8 mouse cellular contexts compared by ENCODE assay signal in genomic region chr13:23369421-23369765, GRCm38 (mm10). TPM values are rescaled to one million over a fixed set of nuclear protein-coding genes. Genes with fewer than 3 reads are reported as not detected.
DNase-seq lines count a peak whose midpoint lies in the region; ATAC-seq and TF ChIP-seq lines count a peak whose summit lies in the region.

No protein-coding gene starts in this region.

- in situ Hi-C loops in CH12.LX (cut with MboI; ENCODE audit: low pct_ligation_motif_present, low pct_unique_long_range_greater_than_20kb, low sequenced_read_pairs): no loop called here

- dilution Hi-C loops in CH12.LX (cut with MboI; ENCODE audit: extremely low pct_ligation_motif_present, extremely low pct_unique_long_range_greater_than_20kb, low sequenced_read_pairs): no loop called here

- no peaks in the 10 kb centered on the region for H3K27me3 ChIP-seq in CH12.LX (replicated peaks)
- no peaks in the 10 kb centered on the region for H3K27me3 ChIP-seq in forebrain, embryonic 14.5 days (replicated peaks; ENCODE audit: control insufficient read depth, insufficient read depth, low read length)
- no peaks in the 10 kb centered on the region for H3K27me3 ChIP-seq in liver, embryonic 15.5 days

- no peak for TF ChIP-seq CTCF in gastrocnemius, adult 2 months (IDR thresholded peaks at IDR 0.05)
- TF ChIP-seq CTCF in CH12.LX (conservative IDR thresholded peaks at IDR 0.05 in 1 of 2, IDR thresholded peaks at IDR 0.05 in 1 of 2; ENCODE audit: low read depth in 2 of 2, low read length in 2 of 2): no peak

- no peaks in the 10 kb centered on the region for H3K9me3 ChIP-seq in CH12.LX (replicated peaks; ENCODE audit: low read length)
- H3K9me3 ChIP-seq in forebrain, embryonic 14.5 days (replicated peaks; ENCODE audit: control insufficient read depth, low read length): no peaks in the 10 kb centered on the region
- no peaks in the 10 kb centered on the region for H3K9me3 ChIP-seq in liver, embryonic 15.5 days (replicated peaks)

- peak overlapping the region; percentile 99 for H3K4me3 ChIP-seq in gastrocnemius, adult 2 months
- H3K4me3 ChIP-seq in CH12.LX (replicated peaks in 1 of 3; ENCODE audit: low read depth in 2 of 3, low read length in 2 of 3, poor library complexity in 1 of 3): peak overlapping the region; percentile 59 to 64 (median 62)
- peak overlapping the region; percentile 79 for H3K4me3 ChIP-seq in forebrain, embryonic 14.5 days (ENCODE audit: low read depth, low read length)
- H3K4me3 ChIP-seq in liver, embryonic 15.5 days (replicated peaks): peak overlapping the region; percentile 91

- H3K4me1 ChIP-seq in CH12.LX (ENCODE audit: control insufficient read depth in 1 of 2, insufficient read depth in 2 of 2): peaks cover 8 to 34% of the 10 kb centered on the region in 2 experiments; a peak in 3 of 4 replicates
- peaks cover 18% of the 10 kb centered on the region for H3K4me1 ChIP-seq in forebrain, embryonic 14.5 days (ENCODE audit: control insufficient read depth, insufficient read depth, low read length)
- H3K4me1 ChIP-seq in liver, embryonic 15.5 days (replicated peaks): peaks cover 33% of the 10 kb centered on the region

- peak; percentile 59 for ATAC-seq in forebrain, embryonic 14.5 days
- peak; percentile 17 for ATAC-seq in liver, embryonic 15.5 days (ENCODE audit: insufficient read depth)

- TF ChIP-seq EP300 in CH12.LX (IDR thresholded peaks at IDR 0.05; ENCODE audit: low read length): 0 out of 2 replicates have a peak, but pooled peaks have one; percentile 11

- no peak for TF ChIP-seq POLR2A in CH12.LX (IDR thresholded peaks at IDR 0.05; ENCODE audit: low read depth, low read length)

- TF ChIP-seq RAD21 in CH12.LX (IDR thresholded peaks at IDR 0.05; ENCODE audit: low read depth, low read length): no peak

- DNase-seq in gastrocnemius, adult 2 months: no peak
- DNase-seq in gastrocnemius, adult 18-20 months (ENCODE audit: low spot score): no peak
- DNase-seq in CH12.LX (ENCODE audit: extremely low read depth): no peak
- no peak for DNase-seq in forebrain, embryonic 14.5 days (ENCODE audit: low spot score)
- DNase-seq in cerebellum, postnatal 4 days (ENCODE audit: low spot score in 2 of 2): no peak
- DNase-seq in adrenal gland, adult (ENCODE audit: inconsistent age in 2 of 2, low spot score in 1 of 2): no peak
- no peak for DNase-seq in gastrocnemius, postnatal 4 days (ENCODE audit: low spot score in 2 of 2)

- peaks cover 0 to 18% of the 10 kb centered on the region in 2 experiments for H3K36me3 ChIP-seq in CH12.LX (replicated peaks in 1 of 2; ENCODE audit: control insufficient read depth in 1 of 2, insufficient read depth in 1 of 2, low read length in 1 of 2)
- H3K36me3 ChIP-seq in forebrain, embryonic 14.5 days (ENCODE audit: control insufficient read depth, insufficient read depth, low read length): peaks cover 12% of the 10 kb centered on the region
- peaks cover 5% of the 10 kb centered on the region; the same call in 1 of the 2 replicates for H3K36me3 ChIP-seq in liver, embryonic 15.5 days (replicated peaks)

- peak overlapping the region; percentile 97 for H3K27ac ChIP-seq in gastrocnemius, adult 2 months
- no peak overlapping the region for H3K27ac ChIP-seq in CH12.LX (ENCODE audit: insufficient read depth, low read depth)
- H3K27ac ChIP-seq in forebrain, embryonic 14.5 days (ENCODE audit: low read depth, low read length): peak overlapping the region; percentile 94
- peak overlapping the region; percentile 92 for H3K27ac ChIP-seq in liver, embryonic 15.5 days (replicated peaks)

- peaks cover 18% of the 10 kb centered on the region for H3K79me2 ChIP-seq in CH12.LX (replicated peaks; ENCODE audit: control insufficient read depth, extremely low read depth, insufficient read depth, poor library complexity, severe bottlenecking)

- peak overlapping the region; percentile 64 for H3K9ac ChIP-seq in CH12.LX (ENCODE audit: insufficient read depth, low read depth)
- peak overlapping the region; percentile 86 for H3K9ac ChIP-seq in forebrain, embryonic 14.5 days (ENCODE audit: low read length)
- peak overlapping the region; percentile 93 for H3K9ac ChIP-seq in liver, embryonic 15.5 days

- H3K4me2 ChIP-seq in CH12.LX (ENCODE audit: insufficient read depth, low read depth, poor library complexity, severe bottlenecking): peak overlapping the region; percentile 91
- peak overlapping the region; percentile 79 for H3K4me2 ChIP-seq in forebrain, embryonic 14.5 days (ENCODE audit: low read length)
- peak overlapping the region; percentile 86 for H3K4me2 ChIP-seq in liver, embryonic 15.5 days

- WGBS in forebrain, embryonic 14.5 days: 0% methylated on average over 10 of the region's 10 CpGs
- WGBS in liver, embryonic 15.5 days (ENCODE audit: insufficient replicate concordance): under 1% methylated on average over 10 of the region's 10 CpGs

- intact Hi-C loops in gastrocnemius, adult 2 months (cut with DNase I): loop anchor here (10.0 kb wide), 1 partner anchor 385 kb away; the partner anchor contains the start of genes Hist1h2ab, Hist1h3b and Hist1h4b

TF ChIP-seq in CH12.LX, 34 proteins besides CTCF, POLR2A, EP300 and RAD21:
- TF ChIP-seq USF2 (conservative IDR thresholded peaks at IDR 0.05; ENCODE audit: low read depth, low read length): no peak
- peak; percentile 54; the same call in 1 of the 2 replicates for TF ChIP-seq SIN3A (IDR thresholded peaks at IDR 0.05; ENCODE audit: low read length)
- no peak for TF ChIP-seq BHLHE40 (IDR thresholded peaks at IDR 0.05; ENCODE audit: low read depth, low read length)
- TF ChIP-seq ZKSCAN1 (IDR thresholded peaks at IDR 0.05; ENCODE audit: borderline replicate concordance, low read depth, low read length): no peak
- 0 out of 2 replicates have a peak, but pooled peaks have one; percentile 7 for TF ChIP-seq RCOR1 (conservative IDR thresholded peaks at IDR 0.05; ENCODE audit: low read depth, low read length)
- TF ChIP-seq UBTF (IDR thresholded peaks at IDR 0.05; ENCODE audit: low read depth, low read length): no peak
- TF ChIP-seq MAZ (IDR thresholded peaks at IDR 0.05; ENCODE audit: low read depth, low read length): no peak
- 0 out of 2 replicates have a peak, but pooled peaks have one; percentile 12 for TF ChIP-seq TBP (conservative IDR thresholded peaks at IDR 0.05; ENCODE audit: low read depth, low read length)
- 0 out of 2 replicates have a peak, but pooled peaks have one; percentile 3 for TF ChIP-seq MAX (IDR thresholded peaks at IDR 0.05; ENCODE audit: low read length)
- no peak for TF ChIP-seq ZMIZ1 (IDR thresholded peaks at IDR 0.05; ENCODE audit: low read depth, low read length)
- no peak for TF ChIP-seq GABPA (IDR thresholded peaks at IDR 0.05; ENCODE audit: insufficient replicate concordance, low read depth, low read length)
- no peak for TF ChIP-seq MEF2A (IDR thresholded peaks at IDR 0.05; ENCODE audit: borderline replicate concordance, low read depth, low read length)
- TF ChIP-seq CHD2 (IDR thresholded peaks at IDR 0.05; ENCODE audit: low read length): no peak
- TF ChIP-seq JUND (conservative IDR thresholded peaks at IDR 0.05; ENCODE audit: low read depth, low read length): no peak
- TF ChIP-seq MYC (IDR thresholded peaks at IDR 0.05; ENCODE audit: low read depth, low read length): 0 out of 2 replicates have a peak, but pooled peaks have one; percentile 5
TF ChIP-seq in CH12.LX: peak in this region for 5.

RNA-seq across cellular contexts. Expression of gene Zfp322a, which starts 0.4 kb away (rescaled TPM):
- total RNA-seq in gastrocnemius, adult 2 months (2021): 10 to 100 TPM in 1 of 2 experiments, 1 to 10 TPM in 1; 8.9 to 12.7 TPM
- 10 to 100 TPM in 1 of 2 experiments, 1 to 10 TPM in 1; 9.9 to 11.7 TPM for total RNA-seq in gastrocnemius, adult 18-20 months (2021)
- total RNA-seq in CH12.LX (2012; rRNA removed): 10.3 and 12.3 TPM in 2 replicates
- 17.7 and 20.0 TPM in 2 replicates for total RNA-seq in CH12.LX (2014; rRNA removed)
- 10.3 and 10.5 TPM in 2 replicates for polyA plus RNA-seq in CH12.LX (2012; ENCODE audit: insufficient read length, low read depth)
- polyA plus RNA-seq in forebrain, embryonic 14.5 days (2014; fragmentation: Nextera tagmentation; extraction: Ambion mirVana): 49.6 and 59.5 TPM in 2 replicates
- polyA plus RNA-seq in liver, embryonic 15.5 days (2015; fragmentation: Nextera tagmentation; extraction: Ambion mirVana): 11.2 and 12.6 TPM in 2 replicates
- total RNA-seq in gastrocnemius, postnatal 4 days (2021): 10 to 100 TPM; 17.8 to 20.8 TPM

RNA-seq across cellular contexts. Expression of gene Abt1, which starts 54.3 kb away (rescaled TPM):
- total RNA-seq in gastrocnemius, adult 2 months (2021): 1 to 10 TPM; 3.6 to 3.9 TPM
- total RNA-seq in gastrocnemius, adult 18-20 months (2021): 1 to 10 TPM; 3.8 to 4.2 TPM
- total RNA-seq in CH12.LX (2012; rRNA removed): 10.1 and 13.1 TPM in 2 replicates
- total RNA-seq in CH12.LX (2014; rRNA removed): 14.4 and 15.4 TPM in 2 replicates
- 11.7 and 12.9 TPM in 2 replicates for polyA plus RNA-seq in CH12.LX (2012; ENCODE audit: insufficient read length, low read depth)
- polyA plus RNA-seq in forebrain, embryonic 14.5 days (2014; fragmentation: Nextera tagmentation; extraction: Ambion mirVana): 12.9 and 13.8 TPM in 2 replicates
- polyA plus RNA-seq in liver, embryonic 15.5 days (2015; fragmentation: Nextera tagmentation; extraction: Ambion mirVana): 5.1 and 5.2 TPM in 2 replicates
- total RNA-seq in gastrocnemius, postnatal 4 days (2021): 1 to 10 TPM; 6.2 to 6.6 TPM
